Mouse (Mus musculus): Measurements from ENCODE around the gene Uhrf1bp1.

The Uhrf1bp1 gene

DNA sequence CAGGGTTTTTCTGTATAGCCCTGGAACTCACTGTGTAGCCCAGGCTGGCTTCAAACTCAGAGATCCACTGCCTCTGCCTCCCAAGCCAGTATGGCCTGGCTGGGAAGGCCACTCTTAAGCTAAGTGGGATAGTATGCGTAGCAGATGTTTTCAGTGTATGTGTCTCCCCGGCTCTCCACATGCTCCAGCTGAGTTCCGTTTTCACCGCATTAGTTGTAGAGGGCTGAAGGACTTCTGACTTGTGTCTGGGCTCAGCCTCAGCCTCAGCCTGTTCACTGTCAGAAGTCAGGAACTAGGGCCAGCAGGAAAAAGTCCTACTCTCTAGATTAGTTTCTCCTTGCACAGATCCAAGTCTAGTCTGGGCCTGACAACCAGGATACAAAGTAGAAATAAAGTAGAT lies 60.1 kb downstream of the Uhrf1bp1 start:
- no peak for DNase-seq

GRCm38 (mm10) chr17:27920676-27921075 lies 64.4 kb downstream of the Uhrf1bp1 start:
- no peak for DNase-seq

DNA sequence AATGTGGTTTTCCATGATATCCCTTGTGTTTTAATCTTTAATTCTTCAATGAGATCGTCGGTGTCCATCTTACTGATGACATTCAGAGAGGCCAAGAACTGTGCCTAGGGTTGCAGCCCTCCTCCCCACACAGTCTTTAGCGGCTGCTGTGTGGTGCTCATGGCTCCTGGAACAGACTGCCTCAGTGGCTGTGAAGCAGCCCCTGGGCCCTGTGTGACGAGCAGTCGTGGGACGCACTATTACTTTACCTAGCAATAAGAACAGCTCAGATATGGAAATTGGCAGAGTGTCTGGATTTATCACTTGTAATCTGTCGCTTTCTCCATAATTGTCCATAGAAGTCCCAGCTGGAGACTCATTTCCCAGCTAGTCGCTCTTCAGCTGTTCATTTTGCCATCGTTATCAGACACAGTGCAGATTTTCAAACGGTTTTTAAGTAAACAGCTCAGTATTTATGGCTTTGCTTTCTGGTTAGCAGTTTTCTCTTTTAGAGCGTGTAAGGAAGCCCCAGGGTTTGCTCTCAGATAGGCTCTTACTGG lies 66.0 kb downstream of the Uhrf1bp1 start:
- no peak for DNase-seq

GRCm38 (mm10) chr17:27925054-27925453 lies 68.8 kb downstream of the Uhrf1bp1 start:
- DNase-seq = no peak

GRCm38 (mm10) chr17:27925504-27925903 lies 69.3 kb downstream of the Uhrf1bp1 start:
- no peak for DNase-seq

DNA sequence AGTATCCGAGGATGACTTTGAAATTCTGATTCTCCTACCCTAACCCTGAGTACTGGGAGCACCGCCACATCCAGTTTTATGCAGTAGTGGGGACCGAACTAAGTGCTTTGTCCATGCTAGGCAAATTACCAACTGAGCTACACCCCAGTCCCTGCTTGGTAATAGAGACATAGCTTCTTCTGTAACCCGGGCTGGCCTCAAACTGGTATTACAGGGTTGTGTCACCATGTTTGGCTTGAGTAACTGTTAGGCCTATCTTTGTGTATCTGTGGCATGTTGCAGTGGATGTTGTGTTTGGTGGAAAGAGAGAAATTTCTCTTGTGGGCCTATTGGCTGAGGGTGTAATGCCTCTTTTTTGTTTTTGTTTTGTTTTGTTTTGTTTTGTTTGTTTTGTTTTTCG lies 74.0 kb downstream of the Uhrf1bp1 start:
- DNase-seq = no peak

GRCm38 (mm10) chr17:27931826-27932225 lies 75.6 kb downstream of the Uhrf1bp1 start:
- DNase-seq = no peak

- DNase-seq = no peak
Measured at GRCm38 (mm10) chr17:27934136-27934910, 78.1 kb downstream of the Uhrf1bp1 start.

DNA sequence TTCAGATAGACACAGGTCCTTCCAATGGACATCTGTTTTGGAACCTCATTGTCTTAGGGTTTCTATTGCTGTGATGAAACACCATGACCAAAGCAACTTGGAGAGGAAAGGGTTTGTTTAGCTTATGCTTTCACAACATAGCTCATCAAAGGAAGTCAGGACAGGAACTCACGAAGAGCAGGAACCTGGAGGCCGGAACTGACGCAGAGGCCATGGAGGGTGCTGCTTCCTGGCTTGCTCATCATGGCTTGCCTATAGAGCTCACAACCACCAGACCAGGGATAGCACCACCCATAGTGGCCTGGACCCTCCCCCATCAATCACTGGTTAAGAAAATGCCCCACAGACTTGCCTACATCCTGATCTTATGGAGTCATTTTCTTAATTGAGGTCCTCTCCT lies 78.8 kb downstream of the Uhrf1bp1 start:
- no peak for DNase-seq

- no peak for DNase-seq
Measured at GRCm38 (mm10) chr17:27937054-27937615, 80.9 kb downstream of the Uhrf1bp1 start.

- DNase-seq = no peak
Measured at GRCm38 (mm10) chr17:27938121-27938754, 82.0 kb downstream of the Uhrf1bp1 start.

- no peak for DNase-seq
Measured at GRCm38 (mm10) chr17:27939028-27939427, 82.8 kb downstream of the Uhrf1bp1 start.

- no peak for DNase-seq
Measured at GRCm38 (mm10) chr17:27940352-27940751, 84.1 kb downstream of the Uhrf1bp1 start.

DNA sequence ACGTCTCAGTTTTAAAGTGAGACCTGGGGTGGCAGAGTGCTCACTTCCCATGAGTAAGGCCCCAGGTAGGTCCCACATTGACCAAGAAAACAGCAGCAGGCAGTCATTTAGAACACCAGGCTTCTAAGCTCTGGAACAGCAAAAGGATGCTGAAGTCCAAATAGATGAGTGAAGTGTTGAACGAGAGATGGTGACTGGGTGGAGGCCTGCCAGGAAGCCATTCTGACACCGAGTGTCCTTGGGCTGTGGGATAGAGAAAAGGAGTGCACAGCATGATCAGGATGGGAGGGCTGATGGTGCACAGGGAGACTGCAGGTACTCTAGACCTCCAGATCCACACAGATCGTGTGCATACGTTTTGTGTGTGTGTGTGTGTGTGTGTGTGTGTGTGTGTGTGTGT lies 84.9 kb downstream of the Uhrf1bp1 start:
- no peak for DNase-seq

DNA sequence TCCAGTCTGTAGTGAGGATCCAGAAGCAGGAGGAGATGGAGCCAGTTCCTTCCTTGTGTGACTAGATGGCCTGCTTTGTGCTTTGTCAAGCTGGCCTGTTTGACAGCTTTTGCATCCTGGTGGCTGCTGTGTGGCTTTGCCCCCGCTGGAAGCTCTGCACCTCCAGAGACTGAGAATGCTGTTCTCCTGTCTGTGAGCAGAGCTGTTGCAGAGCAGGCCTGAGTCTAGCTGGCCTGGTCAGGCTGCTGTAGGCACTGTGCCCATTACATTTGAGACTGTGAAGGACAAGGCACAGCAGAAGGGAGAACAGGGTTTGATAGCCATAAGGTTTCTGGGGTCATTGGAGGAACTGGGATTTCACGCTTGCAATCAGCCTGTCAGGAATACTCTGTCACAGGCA lies 85.5 kb downstream of the Uhrf1bp1 start:
- no peak for DNase-seq

- DNase-seq = no peak
Measured at GRCm38 (mm10) chr17:27942131-27942530, 85.9 kb downstream of the Uhrf1bp1 start.

- DNase-seq = no peak
Measured at GRCm38 (mm10) chr17:27945546-27946216, 89.4 kb downstream of the Uhrf1bp1 start.

DNA sequence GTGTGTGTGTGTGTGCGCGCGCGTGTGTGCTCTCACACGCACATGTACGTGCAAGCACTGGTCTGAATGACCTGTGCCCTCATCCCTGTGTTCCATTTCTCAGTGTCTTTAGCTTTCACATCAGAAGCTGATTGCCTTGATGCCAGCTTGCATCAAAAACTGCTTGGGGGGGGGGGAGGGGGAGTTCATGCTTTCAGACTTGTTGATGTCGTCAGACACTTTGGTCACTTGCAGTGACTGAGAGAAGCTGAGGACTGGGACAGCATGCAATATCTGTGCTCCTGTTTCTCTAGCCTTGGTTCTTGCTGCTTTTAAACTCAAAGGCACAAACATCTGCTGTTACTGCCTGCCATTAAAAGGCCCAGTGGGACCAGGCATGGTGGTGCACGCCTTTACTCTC lies 90.1 kb downstream of the Uhrf1bp1 start:
- DNase-seq = no peak

DNA sequence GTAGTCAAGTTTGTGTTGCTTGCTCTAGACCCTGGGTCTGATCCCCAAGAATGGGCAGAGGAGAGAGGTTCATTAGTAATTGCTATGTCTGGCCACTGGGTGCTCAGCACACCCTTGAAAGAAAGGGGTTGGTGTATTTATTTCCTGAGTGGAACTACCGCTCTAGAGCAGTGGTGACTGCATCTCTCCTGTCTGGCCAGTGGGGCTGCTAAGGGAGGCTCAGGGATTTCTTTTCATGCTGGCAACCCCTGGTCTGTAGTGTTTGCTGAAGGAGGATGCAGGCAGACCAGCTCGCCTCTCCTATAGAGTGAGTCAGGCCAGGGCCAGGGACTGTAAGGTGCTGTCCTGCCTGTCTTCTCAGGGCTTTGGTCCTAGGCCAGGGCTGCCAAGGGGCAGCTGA lies 90.9 kb downstream of the Uhrf1bp1 start:
- no peak for DNase-seq

Measured in right cerebral cortex, adult 18-20 months (tissue).